Mouse (Mus musculus): Measurements from ENCODE around the gene Wdr53.

GRCm38 (mm10) chr16:32200256-32201003 lies 46.6 kb upstream of the Wdr53 start:
- TF ChIP-seq CTCF (IDR thresholded peaks at IDR 0.05; ENCODE audit: extremely low read depth, insufficient read depth, low read length) (no peak), POLR2A (IDR thresholded peaks at IDR 0.05; ENCODE audit: extremely low read depth, insufficient read depth, low read length) (no peak)

All from cortical plate, adult 2 months (tissue).